Mouse (Mus musculus): ENCODE data around the gene Pigv.

GRCm38 (mm10) chr4:133649989-133650699 is 22.3 kb downstream of the Pigv start, which contains the start of gene Zdhhc18:
- no peak for TF ChIP-seq USF1 (IDR thresholded peaks at IDR 0.05; ENCODE audit: low read depth)
- no peak for TF ChIP-seq MYOD1 (IDR thresholded peaks at IDR 0.05; ENCODE audit: control insufficient read depth in 1 of 3, insufficient read length in 2 of 3, low read depth in 2 of 3)
- TF ChIP-seq POLR2A (IDR thresholded peaks at IDR 0.05; ENCODE audit: insufficient read length, low read depth), result no peak
- TF ChIP-seq REST (IDR thresholded peaks at IDR 0.05; ENCODE audit: insufficient read depth, insufficient read length), result no peak
